Mouse (Mus musculus) brain, embryonic 14.5 days (tissue): ENCODE data around the gene B230307C23Rik.

ENCODE experiments used
- CTCF ChIP-seq: fragments of 200-500 bp; IDR thresholded peaks from 2 replicates; pipeline ENCODE4 v1.5.1; 2012; ENCODE audit warnings: inconsistent platforms, mild to moderate bottlenecking, moderate library complexity, borderline replicate concordance; ENCODE audit not compliant: insufficient read depth, insufficient read length; ENCODE audit errors: extremely low read depth
- POLR2A ChIP-seq: fragments of 200-500 bp; IDR thresholded peaks from 2 replicates; pipeline ENCODE4 v1.6.1; 2012; ENCODE audit warnings: mild to moderate bottlenecking, inconsistent platforms, borderline replicate concordance; ENCODE audit not compliant: poor library complexity, insufficient read depth, insufficient read length, severe bottlenecking; ENCODE audit errors: extremely low read depth

DNA sequence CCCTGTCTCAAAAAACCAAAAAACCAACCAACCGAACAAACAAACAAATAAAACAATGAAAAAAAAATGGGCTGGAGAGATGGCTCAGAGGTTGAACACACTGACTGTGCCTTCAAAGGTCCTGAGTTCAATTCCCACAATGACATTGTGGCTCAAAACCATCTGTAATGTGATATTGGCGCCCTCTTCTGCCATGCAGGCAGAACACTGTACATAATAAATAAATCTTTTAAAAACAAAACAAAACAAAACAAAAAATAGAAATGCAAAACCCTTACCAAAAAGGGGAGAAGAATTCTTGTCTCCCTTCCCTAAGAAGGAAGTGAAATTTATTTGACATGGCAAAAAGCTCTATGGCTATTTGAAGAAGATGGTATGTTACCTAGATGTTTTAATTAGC is 5.6 kb upstream of the B230307C23Rik start:
- TF ChIP-seq CTCF (no peak), POLR2A (no peak)
